Mouse (Mus musculus) megakaryocyte, embryonic 14.5 days (primary cell): ENCODE results near the gene Ifit2.

Experiments used
- FLI1 ChIP-seq: IDR thresholded peaks from 2 replicates; pipeline ENCODE4 v1.6.1; 2012; ENCODE audit warnings: low read length, inconsistent platforms, mixed read lengths
- GATA1 ChIP-seq: IDR thresholded peaks from 3 replicates; pipeline ENCODE4 v1.6.1; 2012; ENCODE audit warnings: mixed read lengths, low read length, inconsistent platforms, borderline replicate concordance

DNA sequence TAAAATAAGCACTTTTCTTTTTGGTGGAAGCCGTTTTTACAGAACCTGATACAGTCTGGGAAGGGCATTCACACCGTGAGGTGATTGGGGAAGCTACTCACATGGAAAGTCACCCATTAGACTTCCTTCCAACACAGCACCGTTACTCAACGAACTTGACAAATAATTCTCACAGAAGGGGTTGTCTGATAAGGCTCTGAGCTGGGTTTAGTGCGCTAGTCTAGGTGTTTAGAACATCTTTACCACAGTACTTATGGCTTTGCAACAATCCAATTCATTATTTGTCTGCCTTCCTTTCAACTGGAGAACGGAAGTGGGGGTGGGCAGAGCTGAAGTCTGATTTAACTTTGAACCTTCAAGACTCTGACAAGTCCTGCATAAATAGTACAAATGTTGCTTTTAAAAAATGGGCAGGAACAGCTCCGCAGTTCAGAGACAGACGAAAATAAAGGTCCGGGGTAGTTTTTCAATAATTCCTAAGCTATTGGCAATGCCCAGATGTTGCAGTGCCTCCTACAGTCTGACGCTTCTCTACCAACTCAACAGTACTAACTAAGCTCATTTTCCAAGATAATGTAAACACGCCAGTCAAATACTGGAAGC lies 24.1 kb upstream of the Ifit2 start:
- TF ChIP-seq GATA1 (no peak), FLI1 (no peak)
